Mouse (Mus musculus): ENCODE results near the gene Elane. TPM values are rescaled to one million over a fixed set of nuclear protein-coding genes. Genes with fewer than 3 reads are reported as not detected.

Gene Elane
- polyA plus RNA-seq, 2 experiments from 2014 or later: not detected

DNA sequence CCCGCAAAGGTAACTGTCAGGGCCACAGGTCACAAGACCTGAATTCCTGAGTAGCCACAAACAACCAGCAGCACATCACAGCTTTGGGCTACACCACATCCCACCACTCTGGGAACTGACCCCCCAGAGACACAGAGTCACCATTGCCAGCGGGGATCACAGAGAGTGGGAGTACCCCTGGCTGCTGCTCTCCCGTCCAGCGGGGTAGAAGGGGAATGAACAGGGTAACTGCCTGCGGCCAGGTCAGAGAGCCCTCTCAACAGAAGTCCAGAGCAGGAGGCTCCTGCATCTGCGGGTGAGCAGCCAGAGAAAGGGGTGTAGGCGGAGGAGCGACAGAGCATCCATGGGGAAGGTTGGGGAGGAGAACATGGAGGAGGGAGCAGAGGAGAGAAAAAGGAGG, 30.0 kb downstream of the Elane start:
- no peak for ATAC-seq

DNA sequence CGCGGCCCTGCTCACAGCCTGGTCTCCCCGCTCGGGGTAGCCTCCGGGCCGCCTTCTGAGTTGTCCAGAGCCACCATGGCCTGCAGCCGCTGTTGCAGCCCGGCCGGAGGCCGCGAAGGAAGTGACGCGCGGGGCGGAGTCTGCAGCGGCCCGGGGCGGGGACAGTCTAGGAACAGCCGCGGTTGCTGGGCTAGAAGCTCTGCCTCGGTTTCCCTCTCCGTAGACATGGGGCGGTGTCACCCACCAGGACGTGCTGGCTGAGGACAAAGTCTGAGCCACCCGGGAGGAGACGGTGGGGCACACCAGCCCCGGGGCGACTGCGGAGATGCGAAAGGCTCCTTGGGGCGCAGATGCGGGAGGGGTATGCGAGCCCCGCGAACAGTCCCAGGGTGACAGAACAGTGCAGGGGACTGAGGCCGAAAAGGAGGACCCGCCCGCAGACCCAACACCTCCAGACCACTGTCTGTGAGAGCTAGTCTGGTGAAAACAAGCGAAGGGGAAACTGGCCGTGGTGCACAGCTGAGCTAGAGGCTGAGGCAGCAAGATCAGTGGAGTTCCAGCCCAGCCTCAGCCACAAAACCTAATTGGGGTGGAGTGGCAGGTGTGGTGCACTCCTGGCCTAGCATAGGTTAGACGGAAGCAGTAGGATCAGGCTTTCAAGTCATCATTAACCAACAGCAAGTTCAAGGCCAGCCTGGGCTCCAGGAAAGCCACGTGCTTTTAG, 30.9 kb downstream of the Elane start, which contains the start of gene Kiss1r:
TSS of gene Kiss1r (plus strand) at position 164 of the 724 bp plus-strand sequence.
- ATAC-seq: peak; percentile 87

DNA sequence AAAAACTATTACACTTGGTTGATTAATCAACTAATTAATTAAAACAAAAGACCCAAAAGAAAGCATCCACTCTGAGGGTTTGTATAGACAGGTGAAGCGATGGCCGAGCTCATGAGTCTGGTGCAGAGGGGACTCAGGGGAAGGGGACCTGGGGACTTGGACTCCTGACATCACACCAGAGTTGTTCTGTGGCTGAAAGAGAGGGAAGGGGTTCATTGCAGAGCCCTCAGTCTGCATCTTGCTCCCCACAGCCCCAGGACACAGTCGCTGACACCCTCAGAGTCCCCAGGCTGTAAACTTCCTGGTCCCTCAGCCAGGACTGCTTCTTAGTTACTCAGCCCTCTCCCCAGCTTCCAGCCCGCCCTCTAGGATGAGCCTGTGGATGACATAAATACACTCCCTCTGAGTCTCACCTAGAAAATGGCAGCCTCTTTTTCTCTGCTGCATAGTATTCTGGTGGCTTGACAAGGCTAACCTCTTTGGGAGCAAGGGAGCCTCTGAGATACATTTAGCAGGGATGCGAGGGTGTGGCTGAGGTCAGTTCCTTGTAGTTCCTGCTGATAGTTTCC, 31.6 kb downstream of the Elane start:
- no peak for ATAC-seq

DNA sequence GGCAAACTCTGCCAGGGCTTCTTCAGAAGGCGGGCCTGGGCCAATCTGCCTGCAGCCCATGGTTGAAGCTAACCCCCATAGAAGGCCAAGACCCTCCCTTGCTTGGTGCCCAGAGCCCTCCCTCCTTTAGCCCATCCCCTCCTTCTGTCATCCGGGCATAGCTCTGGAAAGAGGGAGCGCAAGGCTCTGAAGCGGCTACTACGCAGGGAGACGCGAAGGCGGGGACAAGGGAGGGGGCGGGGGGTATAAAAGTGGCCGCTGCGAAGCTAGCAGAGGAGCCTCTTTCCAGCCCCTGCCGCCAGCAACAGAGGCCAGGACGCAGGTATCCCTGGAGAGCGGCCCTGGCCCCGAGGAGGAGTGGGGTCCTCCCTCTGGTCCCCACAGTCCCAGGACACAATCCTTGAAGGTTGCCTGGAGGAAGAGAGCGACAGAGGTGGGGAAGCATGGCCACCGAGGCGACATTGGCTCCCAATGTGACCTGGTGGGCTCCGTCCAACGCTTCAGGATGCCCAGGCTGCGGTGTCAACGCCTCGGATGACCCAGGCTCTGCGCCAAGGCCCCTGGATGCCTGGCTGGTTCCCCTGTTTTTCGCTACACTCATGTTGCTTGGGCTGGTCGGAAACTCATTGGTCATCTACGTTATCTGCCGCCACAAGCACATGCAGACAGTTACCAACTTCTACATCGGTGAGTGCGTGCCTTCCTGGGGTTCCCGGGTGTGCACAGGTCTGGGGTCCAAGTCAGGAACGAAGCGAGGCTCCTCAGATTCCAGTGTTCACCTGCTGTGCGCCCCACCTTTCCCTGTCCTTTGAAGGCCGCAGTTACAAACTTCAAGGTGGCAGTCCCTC, 32.4 kb downstream of the Elane start:
- ATAC-seq: no peak

DNA sequence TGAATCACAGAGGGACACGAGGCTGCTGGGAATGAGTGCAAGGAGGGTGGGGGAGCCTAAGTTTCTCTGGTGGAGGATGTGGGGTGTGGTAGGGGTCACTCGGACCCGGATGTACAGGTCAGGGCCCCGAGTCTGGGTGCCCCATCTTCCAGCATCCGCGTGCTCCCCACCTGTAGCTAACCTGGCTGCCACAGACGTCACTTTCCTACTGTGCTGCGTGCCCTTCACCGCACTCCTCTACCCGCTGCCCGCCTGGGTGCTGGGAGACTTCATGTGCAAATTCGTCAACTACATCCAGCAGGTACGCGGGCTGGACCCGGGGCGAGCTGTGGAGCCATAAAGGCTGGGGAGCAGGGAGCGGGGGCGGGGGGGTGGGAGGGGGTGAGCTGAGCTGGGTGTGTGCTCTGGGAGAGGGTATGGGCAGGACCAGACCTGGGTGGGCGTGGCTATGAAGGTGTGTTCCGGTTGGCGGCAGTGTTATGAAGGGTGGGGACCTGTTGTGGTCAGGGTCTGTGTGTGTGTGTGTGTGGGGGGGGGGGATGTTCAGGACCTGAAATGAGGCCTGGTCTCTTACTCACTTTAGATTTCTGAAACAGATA, 33.3 kb downstream of the Elane start:
- no peak for ATAC-seq

DNA sequence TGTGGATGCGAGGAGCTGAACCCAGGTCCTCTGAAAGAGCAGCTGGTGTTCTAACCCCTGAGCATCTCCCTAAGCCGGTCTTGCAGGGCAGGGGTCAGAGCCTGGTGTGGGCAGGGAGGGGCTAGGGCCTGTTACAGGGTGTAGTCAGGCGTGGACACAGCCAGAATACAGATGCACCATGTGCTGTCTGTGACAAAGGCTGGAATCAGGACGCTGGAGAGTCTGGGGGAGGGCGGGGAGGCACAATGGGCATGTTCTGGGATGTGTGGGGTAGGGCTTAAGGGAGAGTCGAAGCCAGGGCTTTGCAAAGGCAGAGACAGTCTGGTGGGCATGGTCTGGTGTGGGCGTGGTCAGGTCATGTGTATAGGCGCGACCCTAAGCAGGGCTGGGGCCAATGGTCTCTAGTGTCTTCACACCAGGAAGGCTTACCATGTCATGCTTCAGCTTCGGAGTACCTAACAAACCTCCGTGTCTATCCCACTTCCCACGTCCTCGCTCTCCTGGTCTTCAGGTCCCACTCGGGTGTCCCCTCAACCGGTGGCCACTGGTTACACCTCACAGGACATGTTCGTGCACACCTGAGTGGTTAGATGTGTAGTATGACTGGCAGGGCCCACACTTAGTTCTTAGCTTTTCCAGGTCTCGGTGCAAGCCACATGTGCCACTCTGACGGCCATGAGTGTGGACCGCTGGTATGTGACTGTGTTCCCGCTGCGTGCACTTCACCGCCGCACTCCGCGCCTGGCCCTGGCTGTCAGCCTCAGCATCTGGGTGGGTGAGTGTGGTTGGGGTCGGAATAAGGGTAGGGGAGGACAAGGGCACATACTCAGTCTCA, 34.2 kb downstream of the Elane start:
- ATAC-seq: no peak

DNA sequence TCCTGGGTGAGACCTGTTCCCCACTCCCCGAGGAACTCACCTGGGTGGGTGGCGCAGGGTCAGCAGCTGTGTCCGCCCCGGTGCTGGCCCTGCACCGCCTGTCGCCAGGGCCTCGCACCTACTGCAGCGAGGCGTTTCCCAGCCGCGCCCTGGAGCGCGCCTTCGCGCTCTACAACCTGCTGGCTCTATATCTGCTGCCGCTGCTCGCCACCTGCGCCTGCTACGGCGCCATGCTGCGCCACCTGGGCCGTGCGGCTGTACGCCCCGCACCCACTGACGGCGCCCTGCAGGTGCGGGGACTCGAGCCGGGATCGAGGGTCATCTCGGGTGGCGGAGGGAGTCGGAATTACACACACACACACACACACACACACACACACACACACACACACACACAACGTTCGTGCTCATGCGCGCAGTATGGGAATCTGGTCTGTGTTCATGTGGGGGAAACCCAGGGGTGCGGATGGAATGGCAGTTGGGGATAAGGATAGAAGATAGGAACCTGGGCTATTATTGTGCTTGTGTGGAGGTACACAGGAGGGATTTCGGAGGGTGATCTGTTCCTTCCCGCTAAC, 35.0 kb downstream of the Elane start, which contains the start of gene R3hdm4:
TSS of gene R3hdm4 (minus strand) at position 251 of the 578 bp plus-strand sequence.
- no peak for ATAC-seq

DNA sequence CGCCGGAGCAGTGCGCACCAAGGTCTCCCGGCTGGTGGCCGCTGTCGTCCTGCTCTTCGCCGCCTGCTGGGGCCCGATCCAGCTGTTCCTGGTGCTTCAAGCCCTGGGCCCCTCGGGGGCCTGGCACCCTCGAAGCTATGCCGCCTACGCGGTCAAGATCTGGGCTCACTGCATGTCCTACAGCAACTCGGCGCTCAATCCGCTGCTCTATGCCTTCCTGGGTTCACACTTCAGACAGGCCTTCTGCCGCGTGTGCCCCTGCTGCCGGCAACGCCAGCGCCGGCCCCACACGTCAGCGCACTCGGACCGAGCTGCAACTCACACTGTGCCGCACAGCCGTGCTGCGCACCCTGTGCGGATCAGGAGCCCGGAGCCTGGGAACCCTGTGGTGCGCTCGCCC, 35.5 kb downstream of the Elane start:
- no peak for ATAC-seq

DNA sequence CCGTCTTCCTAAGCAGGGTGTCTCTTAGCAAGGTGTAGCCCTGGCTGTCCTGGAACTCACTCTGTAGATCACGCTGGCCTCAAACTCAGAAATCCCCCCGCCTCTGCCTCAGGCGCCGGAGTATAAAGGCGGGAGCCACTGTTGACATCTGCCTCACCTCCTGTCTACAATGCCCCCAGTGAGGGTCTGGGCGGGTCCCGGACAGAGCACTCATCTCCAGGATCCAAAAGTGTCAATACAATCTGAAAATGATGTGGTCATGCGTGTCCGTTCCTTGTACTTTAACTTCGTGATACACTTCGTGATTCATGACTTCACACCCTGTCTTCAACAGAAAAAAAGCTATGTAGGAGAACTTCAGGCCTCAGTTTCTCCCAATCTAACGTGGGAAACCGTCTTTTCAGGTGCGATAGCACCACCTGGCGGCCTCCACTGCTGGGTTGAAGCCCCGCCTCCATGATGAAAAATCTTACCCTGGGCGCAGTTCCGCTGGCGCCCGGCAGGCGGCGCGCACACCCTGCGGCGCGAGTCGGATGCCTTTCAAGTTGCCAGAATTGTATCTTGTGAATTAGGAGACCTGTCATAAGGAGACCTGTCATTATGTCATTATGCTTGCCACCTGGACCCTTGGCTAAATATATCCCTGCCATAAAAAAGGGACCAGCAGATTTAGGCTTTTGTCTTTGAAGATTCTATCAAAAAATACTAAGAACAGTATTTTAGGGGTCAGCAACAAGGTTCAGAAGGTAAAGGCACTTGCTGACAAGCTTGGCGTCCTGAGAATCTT, 39.1 kb downstream of the Elane start:
- ATAC-seq: peak; percentile 38

DNA sequence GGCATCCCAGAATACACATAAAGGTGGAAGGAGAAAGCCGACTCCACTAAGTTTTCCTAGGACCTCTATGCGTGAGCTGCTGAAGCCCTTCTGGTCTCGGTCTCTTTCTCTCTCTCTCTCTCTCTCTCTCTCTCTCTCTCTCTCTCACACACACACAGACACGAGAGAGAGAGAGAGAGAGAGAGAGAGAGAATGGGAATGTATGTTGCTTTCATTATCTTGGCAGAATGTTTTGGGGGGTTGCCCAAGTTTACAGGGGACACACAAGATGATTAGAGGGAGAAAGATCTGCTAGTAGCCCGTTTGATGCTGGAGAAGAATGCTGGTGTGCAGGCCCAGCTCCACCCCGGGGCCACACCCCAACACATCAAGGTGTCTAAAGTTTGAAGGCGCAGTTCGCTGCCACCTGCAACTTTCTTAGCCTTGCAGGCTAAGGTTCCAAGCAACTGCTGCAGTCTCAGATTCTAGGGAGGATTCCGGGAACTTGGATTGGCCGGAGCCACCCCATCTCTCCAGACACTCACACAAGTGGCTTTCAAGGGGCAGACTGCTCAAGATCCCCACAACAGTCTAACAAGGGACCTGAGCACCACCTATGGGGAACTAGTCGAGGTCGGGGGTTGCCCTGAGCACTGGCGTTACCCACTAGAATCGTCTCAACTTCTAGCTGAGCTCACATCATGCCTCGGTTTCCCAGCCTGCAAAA, 39.9 kb downstream of the Elane start:
- ATAC-seq: peak; percentile 4

DNA sequence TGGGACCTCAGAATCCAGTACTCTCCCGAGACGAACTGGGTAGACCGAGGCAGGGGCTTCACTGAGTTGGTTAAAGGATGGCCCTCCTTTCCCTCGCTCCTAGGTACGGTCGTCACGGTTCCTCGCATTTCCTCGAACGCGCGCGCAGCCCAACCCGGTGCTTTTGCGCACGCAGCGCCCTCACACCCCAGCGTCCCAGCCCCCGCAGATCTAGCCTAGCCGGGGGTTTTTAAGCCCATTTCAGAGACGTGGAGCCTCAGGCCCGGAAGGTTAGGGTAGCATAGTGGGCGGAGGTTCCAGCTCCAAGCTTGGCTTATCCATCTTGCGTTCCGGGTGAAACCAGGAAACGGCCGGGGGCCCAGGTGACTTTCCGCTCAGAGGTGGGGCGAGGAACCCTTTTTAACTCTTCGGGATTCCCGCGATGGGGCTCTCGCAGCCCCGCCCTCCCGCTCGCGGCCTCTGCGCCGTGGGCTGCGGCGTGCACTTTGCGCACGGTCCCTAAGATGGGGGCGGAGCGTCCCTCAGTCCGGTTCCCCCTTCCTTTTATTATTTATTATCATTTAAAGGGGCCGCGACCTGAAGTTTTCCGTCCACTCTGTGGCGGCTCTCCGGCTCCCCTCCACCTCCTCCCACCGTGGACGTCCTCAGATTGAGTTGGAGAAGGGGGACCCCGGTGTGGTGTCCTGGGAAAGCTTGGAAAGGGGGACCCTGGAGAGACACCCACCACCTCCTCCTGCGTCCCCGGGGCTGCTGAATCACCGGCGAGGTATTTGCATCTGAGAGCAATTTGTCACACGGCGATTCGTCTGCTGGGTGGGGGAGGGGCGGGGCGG, 40.7 kb downstream of the Elane start, which contains the start of gene Arid3a:
TSS of gene Arid3a (plus strand) at position 553 of the 833 bp plus-strand sequence.
- peak; percentile 74 for ATAC-seq

DNA sequence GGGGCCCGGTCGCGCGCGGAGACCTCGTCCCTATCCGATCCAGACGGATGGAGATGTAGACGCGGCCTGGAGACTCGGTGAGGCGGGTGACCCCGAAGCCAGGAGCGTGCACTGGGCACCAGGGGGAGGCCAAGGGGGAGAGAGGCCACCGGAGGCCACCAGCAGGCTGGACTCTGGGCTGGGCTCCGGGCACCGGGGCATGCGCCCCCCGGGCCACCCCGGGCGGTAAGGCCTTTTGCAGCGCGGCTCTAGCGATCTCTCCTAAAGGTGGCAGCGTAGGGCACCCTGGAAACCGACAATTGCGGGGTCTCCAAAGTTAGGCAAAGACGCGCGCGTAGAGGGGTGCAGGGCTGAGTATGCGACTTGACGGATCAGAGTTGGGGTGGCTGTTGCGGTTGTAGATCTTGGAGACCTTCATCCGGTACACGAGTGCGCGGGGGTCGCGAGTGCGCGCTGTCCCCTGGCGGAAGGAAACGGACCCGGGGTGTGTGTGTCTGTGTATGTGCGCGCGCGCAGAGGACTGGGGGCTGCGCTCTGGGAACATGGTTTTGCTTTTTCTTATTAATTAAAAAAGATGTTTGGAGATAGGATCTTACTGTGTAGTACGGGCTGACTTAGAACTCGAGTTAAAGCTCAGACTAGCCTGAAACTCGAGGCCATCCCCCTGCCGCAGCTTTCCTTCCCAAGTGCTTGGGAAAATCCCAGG, 41.4 kb downstream of the Elane start:
- peak; percentile 12 for ATAC-seq

DNA sequence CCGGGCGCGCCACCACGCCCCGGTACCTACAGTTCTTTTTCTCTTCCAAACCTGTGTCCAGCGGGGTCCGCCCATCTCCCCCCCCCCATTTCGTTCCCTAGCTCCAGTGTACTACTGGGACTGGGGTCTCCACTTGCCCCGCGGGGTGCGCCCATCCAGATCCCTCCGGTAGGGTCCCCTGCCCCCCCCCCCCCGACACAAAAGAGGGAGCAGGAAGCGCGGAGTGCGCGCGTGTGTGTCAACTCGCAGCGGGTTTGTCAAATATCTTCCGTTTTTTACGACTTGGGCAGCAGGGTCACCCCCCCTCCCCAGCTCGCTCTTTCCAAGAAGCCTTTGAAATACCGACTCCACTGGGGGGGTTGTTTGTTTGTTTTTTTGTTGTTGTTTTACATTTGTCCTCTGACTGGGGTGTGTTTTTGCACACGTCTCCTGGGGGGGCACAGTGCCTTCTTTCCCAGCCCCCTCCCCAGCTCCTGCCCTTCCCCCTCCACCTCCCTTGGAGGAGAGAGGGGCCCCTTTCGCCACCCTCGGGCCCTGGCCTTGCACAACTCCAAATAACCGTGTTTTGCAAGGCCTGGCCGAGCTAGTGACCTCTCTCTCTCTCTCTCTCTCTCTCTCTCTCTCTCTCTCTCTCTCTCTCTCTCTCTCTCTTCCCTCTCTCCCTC, 42.1 kb downstream of the Elane start:
- ATAC-seq: no peak

DNA sequence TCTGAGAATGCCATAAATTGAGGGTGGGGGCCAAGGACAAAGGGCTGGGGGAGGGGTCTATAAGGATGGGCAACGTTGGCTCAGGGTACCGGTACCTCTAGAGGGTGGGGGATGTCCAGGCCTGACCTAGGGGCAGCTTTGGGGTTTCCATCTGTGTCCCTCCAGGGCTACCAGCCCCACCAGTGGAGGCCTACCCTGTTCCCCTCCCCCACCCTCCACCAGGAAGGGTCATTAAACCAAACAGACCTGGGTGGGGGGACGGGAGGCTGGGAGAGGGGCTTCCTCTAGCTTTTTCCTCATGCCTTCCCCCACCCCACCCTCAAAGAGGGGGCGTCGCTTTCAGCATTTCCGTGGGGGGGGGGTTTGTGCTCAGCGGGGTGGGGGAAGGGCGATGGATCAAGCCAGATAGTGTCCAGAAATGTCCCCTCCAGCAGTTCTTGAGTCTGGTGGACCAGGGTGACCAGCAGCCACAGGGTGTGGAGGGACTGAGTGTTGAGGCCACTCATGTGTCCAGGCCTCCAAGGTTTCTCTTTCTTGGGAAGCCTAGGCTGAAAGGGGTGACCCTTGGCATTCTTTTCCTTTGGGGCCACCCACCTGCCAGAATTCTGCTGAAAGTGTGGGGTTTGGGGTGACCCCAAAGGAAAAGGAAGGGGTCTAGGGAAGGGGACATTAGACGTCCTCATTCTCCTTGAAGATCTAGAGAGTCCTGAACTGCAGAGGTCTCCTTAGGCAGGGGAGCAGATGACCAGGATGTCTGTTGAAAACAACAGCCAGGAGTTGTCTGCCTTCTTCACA, 43.1 kb downstream of the Elane start:
- ATAC-seq: no peak

DNA sequence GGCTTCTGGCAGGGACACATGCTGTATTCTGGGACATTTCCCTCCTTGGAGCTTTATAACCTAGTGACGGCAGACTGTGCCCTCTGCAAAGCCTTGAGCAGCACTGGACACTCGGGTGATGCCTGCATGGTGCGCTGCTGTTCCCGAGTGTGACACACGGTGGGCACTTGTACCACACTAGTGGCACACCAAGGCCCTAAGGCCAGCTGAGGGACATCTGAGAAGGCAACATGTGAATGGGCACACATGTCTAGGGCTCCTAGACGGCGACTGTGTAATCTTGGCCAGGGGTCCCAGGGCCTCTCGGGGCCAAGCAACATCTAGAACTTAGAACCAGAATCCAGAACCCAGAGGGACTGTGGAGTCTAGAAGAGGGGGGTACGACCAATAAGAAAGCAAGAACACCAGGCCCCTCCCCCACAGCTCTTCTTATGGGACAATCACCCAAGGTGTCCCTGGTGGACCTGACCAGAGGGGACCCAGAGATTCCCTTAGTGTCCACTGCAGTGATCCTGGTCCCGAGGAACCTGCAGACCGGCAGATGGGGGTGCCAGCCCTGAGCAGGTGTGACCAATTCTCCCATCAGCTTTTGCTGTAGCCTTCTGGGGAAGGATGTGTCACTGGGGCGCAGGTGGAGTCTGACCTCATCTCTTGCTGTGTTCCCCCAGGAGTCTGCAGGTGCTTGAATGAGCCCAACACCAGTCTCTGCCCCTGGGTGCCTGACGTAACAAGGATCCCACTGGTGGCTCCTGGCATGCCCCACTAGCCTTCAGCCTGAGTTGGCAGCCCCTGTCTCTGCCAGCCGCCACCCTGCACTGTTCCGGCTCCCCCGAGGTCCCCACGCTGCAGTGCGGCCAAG, 44.1 kb downstream of the Elane start:
- no peak for ATAC-seq

DNA sequence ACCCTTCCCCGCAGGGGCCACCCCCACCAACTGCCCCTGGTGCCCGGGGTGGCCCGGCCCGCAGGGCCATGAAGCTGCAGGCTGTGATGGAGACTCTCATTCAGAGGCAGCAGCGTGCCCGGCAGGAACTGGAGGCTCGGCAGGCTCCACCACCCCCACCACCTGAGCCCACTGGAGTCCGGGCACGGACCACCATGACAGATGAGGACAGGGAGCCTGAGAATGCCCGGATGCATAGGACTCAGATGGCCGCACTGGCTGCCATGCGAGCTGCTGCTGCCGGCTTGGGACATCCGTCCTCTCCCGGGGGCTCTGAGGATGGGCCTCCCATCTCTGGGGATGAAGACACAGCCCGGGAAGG, 44.8 kb downstream of the Elane start:
- ATAC-seq: no peak
